Mouse (Mus musculus) layer of hippocampus, postnatal 25 days (tissue): Measurements from ENCODE around the gene 4930442H23Rik. TPM values are rescaled to one million over a fixed set of nuclear protein-coding genes. Genes with fewer than 3 reads are reported as not detected.
"Not testable (repeated sequence)": the region's sequence is repeated elsewhere in the genome, so short reads cannot be mapped to it uniquely, and the experiment has no call there.

Source experiments
- DNase-seq, 2 experiments: peaks; one replicate each; pipeline ENCODE4 v3.0.0; 2022; ENCODE audit warnings: mixed read lengths in 2 of 2, low spot score in 1 of 2; ENCODE audit errors: extremely low spot score in 1 of 2
- total RNA-seq, 2 experiments: library from RNA; stranded (reverse); gene quantifications; 2 replicates each; pipeline ENCODE4 v1.2.3; 2021

Gene 4930442H23Rik
- not detected for total RNA-seq

DNA sequence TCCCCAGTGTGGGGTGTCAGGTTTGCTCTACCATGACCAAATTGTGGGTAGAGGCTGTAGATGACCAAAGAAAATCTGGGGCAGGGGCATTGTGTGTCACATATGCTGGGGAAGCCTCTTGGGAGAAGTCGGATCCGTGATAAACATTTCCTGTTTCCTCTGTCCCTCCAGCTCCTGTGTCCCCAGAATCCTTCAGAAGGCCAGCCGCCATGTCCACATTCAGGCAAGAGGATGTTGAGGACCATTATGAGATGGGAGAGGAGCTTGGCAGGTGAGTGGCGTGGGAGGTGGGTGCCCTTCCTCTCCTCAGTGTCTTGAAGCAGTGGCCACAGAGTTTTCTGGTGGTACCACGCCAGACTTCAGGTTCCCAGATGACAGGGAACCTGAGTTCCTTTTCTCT is at the start of gene 4930442H23Rik:
Gene 4930442H23Rik, minus strand, starts transcription at position 45 of the 400 bp plus-strand sequence.
- DNase-seq, result no peak

- no peak for DNase-seq
These were observed 49.6 kb upstream of the 4930442H23Rik start for GRCm38 (mm10) chr10:81233226-81233585.

DNA sequence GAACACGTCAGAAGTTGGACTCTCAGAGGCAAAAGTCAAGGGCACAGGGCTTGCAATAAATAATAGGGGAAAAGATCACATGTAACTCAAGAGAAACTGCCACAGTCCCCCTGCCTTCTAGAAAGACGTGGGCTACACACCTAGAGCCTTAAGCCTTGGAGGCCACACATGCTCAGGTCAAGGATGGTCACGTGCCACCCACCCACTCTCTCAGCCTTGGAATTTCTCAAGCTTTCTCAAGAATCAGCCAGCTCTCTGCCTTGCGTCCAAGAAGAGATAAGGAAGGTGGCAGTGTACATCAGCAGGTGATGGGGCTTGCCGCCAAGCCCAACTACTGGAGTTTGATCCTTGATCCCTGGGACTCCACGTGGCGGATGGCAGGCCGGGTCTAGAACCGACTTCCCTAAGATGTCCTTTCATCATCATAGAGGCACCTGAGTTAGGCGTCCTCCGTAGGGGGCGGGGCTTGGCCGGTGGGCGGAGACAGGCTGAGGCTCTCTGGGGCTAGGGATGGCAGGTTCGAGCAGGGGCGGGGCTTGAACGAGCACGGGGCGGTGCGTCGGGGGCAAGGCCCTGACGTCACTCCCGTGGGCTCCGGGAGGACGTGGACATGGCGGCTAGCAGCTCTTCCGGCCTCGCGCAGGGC is 49.1 kb upstream of the 4930442H23Rik start, which contains the start of gene Zfr2:
Gene Zfr2, plus strand, starts transcription at position 576 of the 646 bp plus-strand sequence.
- peak; percentile 83 to 84 for DNase-seq

- no peak for DNase-seq
These were observed 47.8 kb upstream of the 4930442H23Rik start for GRCm38 (mm10) chr10:81231436-81231835.

DNA sequence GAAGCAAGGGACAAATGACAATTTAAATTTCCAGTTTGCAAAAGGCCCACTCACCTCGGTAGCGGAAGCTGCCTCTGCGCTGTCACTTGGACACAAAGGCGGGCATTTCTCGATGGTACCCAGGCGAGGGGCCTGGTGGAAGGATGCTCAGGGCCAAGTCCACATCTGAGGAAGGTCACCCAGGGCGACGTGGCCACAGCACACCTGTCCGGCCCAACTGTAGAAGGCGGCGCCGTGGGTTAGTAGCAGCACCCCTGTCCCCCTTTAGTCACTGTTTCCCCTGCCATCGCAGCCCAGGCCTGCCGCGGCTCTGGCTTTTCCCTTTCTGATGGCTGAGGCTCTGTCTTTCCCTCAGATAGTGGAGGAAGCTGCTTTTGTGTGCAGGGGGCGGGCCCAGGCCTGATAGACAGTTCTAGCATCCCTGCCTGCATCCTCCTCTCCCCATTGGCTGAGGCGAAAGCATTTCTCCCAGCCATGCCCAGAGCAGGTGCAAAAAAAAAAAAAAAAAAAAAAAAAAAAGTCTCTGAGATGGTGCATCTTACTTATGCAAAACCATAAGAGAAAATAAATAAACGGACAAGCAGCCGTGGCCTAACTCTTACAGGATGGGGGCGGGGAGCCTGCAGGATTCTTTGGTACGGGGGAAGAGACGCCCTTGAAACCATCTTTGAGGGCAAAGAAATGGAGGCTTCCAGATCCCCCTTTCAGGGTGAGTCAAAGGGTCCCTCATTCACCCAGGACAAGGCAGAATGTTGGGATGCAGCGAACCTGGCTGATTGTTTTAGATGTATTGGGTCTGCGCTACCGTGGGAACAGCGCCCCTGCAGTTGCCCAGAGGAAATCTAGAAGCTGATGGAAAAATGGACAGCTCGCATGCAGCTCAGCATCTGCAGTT is 47.0 kb upstream of the 4930442H23Rik start, which contains the start of gene Atcay:
Gene Atcay, minus strand, starts transcription at position 396 of the 895 bp plus-strand sequence.
- peak; percentile 70 to 75 for DNase-seq

- no peak for DNase-seq
These were observed 46.2 kb upstream of the 4930442H23Rik start for GRCm38 (mm10) chr10:81229735-81230437.

DNA sequence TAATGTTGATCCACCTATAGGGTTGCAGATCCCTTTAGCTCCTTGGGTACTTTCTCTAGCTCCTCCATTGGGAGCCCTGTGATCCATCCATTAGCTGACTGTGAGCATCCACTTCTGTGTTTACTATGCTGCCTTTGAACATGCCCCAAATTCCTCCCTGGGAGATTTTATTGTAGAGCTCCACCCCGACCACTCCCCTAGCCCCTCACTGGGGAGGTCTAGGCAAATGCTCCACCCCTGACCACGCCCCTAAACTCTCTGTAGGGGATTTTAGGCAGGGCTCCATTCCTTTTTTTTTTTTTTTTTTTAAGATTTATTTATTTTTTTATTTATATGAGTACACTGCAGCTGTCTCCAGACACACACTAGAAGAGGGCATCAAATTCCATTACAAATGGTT is 40.1 kb upstream of the 4930442H23Rik start:
- not testable (repeated sequence) for DNase-seq

DNA sequence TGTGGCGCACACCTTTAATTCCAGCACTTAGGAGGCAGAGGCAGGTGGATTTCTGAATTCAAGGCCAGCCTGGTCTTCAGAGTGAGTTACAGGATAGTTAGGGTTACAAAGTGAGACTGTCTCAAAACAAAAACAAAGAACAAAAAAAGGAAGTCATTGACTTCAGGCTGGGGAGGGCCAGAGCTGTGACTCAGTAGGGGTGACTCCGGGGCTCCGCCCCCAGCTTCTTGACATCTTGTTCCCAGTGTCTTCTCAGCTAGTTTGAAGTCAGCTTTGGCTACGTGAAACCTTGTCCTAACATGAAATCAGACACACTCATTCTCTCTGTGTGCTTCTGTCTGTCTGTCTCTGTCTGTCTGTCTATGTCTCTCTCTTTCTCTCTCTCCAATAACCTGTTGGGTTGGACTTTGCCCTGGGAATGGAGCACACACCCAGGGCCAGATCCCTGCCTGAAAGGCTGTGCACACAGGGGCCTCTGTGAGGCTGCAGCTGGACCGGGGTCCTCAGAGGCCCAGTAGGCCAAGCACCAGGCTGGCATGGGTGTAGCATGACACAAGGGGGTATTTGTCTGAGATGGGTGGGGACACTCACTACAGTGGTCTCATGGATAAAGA is 37.9 kb upstream of the 4930442H23Rik start:
- DNase-seq, result no peak

DNA sequence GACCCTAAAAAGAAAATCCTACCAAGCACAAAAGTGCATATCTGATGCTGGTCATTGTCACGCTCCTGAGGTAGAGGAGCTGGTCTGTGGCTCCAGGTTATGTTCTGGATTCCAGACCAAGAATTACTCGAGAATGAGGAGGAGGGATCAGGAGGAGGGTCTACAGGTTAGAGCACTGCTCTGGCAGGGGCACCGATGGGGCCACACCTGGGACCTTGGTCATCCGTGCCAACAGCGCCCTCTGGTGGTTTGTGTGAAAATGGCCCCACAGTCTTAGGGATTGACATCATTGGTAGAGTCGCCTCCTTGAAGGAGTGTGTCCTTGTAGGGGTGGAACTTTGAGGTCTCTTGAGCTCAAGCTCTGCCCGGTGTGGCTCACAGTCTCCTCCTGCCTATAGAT is 34.3 kb upstream of the 4930442H23Rik start:
- peak in 1 of 2 experiments; percentile 67 for DNase-seq

GRCm38 (mm10) chr10:81217267-81217666 is 33.6 kb upstream of the 4930442H23Rik start:
- DNase-seq, result not testable (repeated sequence)

DNA sequence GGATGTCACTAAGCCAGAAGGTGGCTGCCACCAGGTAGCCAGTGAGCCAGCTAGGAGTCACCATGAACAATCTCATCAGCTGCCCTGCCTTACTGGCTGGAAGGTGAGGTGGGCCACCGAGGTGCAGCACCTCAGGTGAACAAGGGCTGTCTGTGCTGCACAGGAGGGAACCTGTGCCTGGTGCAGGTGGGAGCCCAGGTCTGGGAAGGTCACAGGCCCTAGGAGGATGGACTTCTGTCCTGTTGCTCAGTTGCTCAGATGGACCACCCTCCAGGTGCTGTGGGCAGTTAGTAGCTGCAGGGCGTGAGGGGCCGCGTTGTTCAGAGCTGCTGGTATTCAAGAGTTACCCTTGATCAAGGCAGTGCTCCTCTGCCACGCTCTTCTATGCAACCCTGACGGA is 33.2 kb upstream of the 4930442H23Rik start:
- DNase-seq, result no peak

- no peak for DNase-seq
These were observed 32.6 kb upstream of the 4930442H23Rik start for GRCm38 (mm10) chr10:81216260-81216659.

DNA sequence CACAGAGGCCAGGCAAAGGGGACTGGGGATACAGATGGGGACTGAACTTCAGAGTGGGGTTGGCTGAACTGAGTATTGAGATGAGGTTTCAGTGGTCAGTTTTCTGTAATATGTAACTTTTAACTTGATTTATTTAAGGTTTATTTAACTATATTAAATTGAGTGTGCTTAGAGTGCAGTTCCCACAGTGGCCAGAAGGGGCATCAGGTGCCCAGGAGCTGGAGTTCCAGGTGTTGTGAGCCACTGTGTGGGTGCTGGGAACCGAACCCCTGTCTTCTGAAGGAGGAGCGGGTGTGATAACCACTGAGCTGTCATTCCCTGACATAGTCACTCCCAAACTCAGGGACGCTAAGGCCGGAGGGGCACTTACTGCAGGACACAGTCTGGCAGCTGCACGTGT is 26.5 kb upstream of the 4930442H23Rik start:
- DNase-seq, result no peak

DNA sequence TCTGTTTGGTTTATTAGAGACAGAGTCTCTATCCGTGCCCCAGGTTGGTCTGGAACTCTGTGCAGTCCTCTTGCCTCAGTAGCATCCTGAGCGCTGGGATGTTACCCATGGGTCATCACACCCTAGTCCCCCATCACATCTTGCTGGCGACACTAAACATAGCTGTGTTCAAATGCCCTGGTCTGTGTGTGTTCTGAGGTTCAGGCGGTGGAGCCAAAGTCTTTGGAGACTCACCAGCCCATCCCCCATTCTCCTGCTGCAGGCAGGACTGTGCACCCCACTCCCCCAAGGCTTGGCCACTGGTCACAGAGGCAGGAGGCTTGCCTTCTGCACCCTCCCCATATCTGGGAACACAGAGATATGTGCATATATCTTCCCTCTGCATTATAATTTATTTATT is 20.5 kb upstream of the 4930442H23Rik start:
- no peak for DNase-seq

DNA sequence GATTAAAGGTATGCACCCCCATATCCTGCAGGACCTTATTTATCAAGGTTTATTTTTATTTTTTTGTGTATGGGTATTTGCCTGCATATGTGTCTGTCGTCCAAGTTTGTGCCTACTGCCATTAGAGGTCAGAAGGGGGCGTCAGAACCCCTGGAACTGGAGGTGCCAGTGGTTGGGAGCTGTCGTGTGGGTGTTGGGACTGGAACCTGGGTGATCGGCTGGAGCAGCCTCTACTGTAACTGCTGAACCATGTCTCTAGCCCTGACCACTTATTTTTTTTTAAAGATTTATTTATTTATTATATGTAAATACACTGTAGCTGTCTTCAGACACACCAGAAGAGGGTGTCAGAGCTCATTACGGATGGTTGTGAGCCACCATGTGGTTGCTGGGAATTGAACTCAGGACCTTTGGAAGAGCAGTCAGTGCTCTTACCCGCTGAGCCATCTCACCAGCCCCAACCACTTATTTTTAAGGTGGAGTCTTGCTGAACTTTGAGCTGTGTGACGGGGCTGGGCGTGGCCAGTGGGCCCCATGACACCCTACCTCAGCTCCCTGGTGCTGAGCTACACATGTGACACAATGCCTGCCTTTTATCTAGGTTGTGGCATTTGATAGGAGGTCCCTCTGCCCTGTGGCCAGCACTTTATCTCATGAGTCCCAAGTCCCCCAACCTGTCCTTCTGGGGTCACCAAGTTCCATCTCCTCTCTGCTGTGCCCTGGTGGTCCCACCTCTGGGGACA is 19.5 kb upstream of the 4930442H23Rik start:
- DNase-seq, result no peak

DNA sequence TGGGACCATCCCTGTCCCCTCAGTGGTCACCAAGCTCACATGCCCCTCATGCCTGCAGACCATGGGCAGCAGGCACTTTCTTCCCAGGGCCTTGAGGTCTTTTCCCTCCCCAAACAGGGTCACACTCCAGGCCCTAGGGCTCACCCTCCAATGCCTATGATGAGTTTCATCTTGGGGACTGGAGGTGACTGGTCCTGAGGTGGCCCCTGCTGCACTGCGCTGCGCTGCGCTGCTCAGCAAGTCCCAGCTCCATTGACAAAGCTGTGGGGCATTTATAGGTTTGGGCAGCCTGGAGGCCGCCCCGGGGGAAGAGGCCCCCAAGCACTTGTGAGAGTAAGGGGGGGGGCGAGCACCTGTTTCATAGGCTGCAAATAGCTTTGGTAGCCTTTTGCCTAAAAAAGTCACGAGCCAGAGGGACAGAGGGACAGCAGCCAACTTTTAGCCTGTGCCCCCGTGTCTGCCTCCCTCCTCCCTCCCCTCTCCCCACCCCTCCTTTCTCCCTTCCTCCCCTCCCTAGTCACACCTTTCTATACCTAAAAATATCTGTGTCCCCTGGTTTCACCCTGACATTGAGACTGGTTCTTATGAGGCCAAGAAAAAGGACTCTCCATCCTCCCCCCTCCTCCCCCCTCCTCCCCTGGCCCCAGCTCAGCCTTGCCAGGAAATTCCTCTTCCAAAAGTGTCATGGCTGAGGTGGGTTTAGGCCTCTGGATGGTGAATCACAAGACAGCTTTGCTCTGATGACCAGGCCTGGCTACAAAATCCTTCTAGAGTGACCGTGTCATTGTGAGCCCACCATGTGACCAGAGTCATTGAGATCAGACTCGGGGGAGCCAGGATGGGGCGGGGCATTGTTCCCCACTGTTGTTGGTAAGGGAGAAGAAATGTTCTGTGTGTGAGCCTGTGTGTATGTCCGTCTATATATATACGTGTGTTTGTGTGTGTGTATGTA is 18.4 kb upstream of the 4930442H23Rik start, which contains the start of gene Nmrk2:
Gene Nmrk2, minus strand, starts transcription at position 245 of the 952 bp plus-strand sequence.
- no peak for DNase-seq

GRCm38 (mm10) chr10:81200605-81201287 is 17.1 kb upstream of the 4930442H23Rik start:
- no peak for DNase-seq

DNA sequence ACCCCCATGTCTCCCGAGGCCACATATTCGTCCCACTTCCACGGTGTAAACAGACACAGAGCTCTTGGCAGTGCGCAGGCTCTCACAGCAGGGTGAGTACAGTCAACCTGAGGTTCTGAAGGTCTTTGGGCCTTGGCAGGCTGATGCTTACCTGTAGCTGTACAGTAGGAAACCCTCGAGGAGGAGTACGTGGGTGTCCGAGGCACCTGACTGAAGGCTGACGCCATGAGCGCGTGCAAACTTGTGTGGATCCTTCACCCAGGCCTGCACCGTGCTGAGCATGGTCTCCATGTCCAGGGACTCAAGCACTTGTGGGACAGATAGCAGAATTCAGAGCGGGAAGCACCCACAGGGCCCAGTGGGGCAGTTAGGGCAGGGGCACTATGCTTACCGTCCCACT is 16.5 kb upstream of the 4930442H23Rik start:
- no peak for DNase-seq
